Mouse (Mus musculus): ENCODE results near the gene Nsun7. TPM values are rescaled to one million over a fixed set of nuclear protein-coding genes. Genes with fewer than 3 reads are reported as not detected.

Gene Nsun7
- polyA plus RNA-seq, 1 experiment from 2014 or later, result 1.9 TPM

DNA sequence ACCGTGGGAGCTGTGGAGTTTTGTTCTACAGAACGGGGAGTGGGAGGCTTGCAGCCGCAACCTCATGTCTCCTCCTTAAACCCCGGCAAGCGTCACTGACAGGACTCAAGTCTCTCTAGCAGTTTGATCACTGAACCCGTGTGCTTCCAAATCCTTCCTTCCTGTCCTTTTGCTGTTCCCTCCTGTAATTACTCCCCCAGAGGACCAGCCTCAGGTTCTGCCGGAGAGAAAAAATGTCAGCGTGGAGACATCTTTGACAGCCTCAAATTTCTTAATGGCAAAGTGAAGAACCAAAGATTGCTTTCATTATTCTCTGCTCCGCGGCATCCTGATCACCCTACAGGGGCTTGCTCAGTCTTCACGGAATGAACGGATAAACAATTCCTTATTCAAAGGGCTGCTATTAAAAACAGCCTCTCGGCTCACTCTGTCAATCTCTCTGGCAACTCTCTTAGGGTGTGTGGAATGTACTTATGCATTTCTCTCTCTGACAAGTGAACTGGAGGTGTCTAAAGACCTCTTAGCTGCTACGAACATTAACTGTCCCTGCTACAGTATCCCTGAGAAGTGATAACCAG lies 60.2 kb downstream of the Nsun7 start:
- Histone ChIP-seq H3K27me3 (no peaks in the 10 kb centered on the region), H3K36me3 (replicated peaks) (no peaks in the 10 kb centered on the region), H3K9me3 (no peaks in the 10 kb centered on the region), H3K4me2 (peak overlapping the region; percentile 19), H3K27ac (peak overlapping the region; percentile 75), H3K9ac (no peak overlapping the region), H3K4me3 (replicated peaks) (no peak overlapping the region), H3K4me1 (peaks cover 21% of the 10 kb centered on the region)
- WGBS, result 30% methylated on average over 14 of the region's 14 CpGs
- ATAC-seq (ENCODE audit: low FRiP score), result peak; percentile 67; the same call in 1 of the 2 replicates

DNA sequence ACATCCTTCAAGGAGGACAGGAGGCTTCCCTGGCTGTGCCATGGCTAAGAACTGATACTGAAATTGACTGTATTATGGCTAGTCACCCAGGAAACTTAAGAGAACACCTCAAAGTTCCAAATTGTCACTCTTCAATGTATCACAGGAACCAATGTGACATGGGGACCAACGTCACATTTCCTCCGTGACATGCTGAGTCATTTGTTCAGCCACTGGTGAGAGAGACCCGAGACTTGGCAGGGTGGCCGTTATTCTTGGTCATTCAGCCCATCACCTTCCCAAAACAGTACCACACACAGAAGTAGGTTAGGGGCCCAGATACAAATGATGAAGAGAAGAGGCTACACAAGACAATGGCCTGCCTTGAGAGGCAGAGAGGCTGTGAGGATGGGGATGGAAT lies 63.4 kb downstream of the Nsun7 start:
- peaks cover 28% of the 10 kb centered on the region for H3K4me1 ChIP-seq
- H3K9ac ChIP-seq, result no peak overlapping the region
- H3K4me3 ChIP-seq (replicated peaks), result no peak overlapping the region
- ATAC-seq (ENCODE audit: low FRiP score), result no peak
- H3K36me3 ChIP-seq (replicated peaks), result no peaks in the 10 kb centered on the region; the same call in 1 of the 2 replicates
- no peak overlapping the region for H3K27ac ChIP-seq
- no peak overlapping the region for H3K4me2 ChIP-seq
- 0 out of 2 replicates have a peak, but pooled peaks cover 2% of the 10 kb centered on the region for H3K9me3 ChIP-seq
- no peaks in the 10 kb centered on the region for H3K27me3 ChIP-seq
- 82% methylated on average over 4 of the region's 4 CpGs for WGBS

- no peak for ATAC-seq (ENCODE audit: low FRiP score)
- WGBS, result 92% methylated on average over 11 of the region's 11 CpGs
- peaks cover 32% of the 10 kb centered on the region for H3K4me1 ChIP-seq
Observed at GRCm38 (mm10) chr5:66323603-66324002, 63.9 kb downstream of the Nsun7 start.

GRCm38 (mm10) chr5:66326395-66326794 lies 66.7 kb downstream of the Nsun7 start:
- Histone ChIP-seq H3K9me3 (0 out of 2 replicates have a peak, but pooled peaks cover 2% of the 10 kb centered on the region), H3K4me3 (replicated peaks) (no peak overlapping the region), H3K27me3 (no peaks in the 10 kb centered on the region), H3K36me3 (replicated peaks) (no peaks in the 10 kb centered on the region; the same call in 1 of the 2 replicates), H3K4me2 (no peak overlapping the region), H3K4me1 (peaks cover 25% of the 10 kb centered on the region), H3K27ac (no peak overlapping the region), H3K9ac (no peak overlapping the region)
- ATAC-seq (ENCODE audit: low FRiP score), result no peak
- WGBS, result 78% methylated on average over 7 of the region's 7 CpGs

More at GRCm38 (mm10) chr5:66323603-66324002, 63.9 kb downstream of the Nsun7 start:
- H3K27me3 ChIP-seq, result no peaks in the 10 kb centered on the region
- no peak overlapping the region for H3K4me3 ChIP-seq (replicated peaks)
- no peak overlapping the region for H3K27ac ChIP-seq
- H3K36me3 ChIP-seq (replicated peaks), result no peaks in the 10 kb centered on the region; the same call in 1 of the 2 replicates
- no peak overlapping the region for H3K4me2 ChIP-seq
- H3K9ac ChIP-seq, result no peak overlapping the region
- 0 out of 2 replicates have a peak, but pooled peaks cover 2% of the 10 kb centered on the region for H3K9me3 ChIP-seq

- H3K4me1 ChIP-seq, result peaks cover 25% of the 10 kb centered on the region
- H3K4me3 ChIP-seq (replicated peaks), result no peak overlapping the region
- H3K9me3 ChIP-seq, result 0 out of 2 replicates have a peak, but pooled peaks cover 2% of the 10 kb centered on the region
- H3K27ac ChIP-seq, result peak overlapping the region; percentile 70
- 24% methylated on average over 19 of the region's 19 CpGs for WGBS
- peak overlapping the region; percentile 47 for H3K4me2 ChIP-seq
- H3K27me3 ChIP-seq, result no peaks in the 10 kb centered on the region
- peak overlapping the region; percentile 17; the same call in 1 of the 2 replicates for H3K9ac ChIP-seq
- H3K36me3 ChIP-seq (replicated peaks), result no peaks in the 10 kb centered on the region; the same call in 1 of the 2 replicates
- peak; percentile 86 for ATAC-seq (ENCODE audit: low FRiP score)
Observed at GRCm38 (mm10) chr5:66327949-66328726, 68.4 kb downstream of the Nsun7 start.

DNA sequence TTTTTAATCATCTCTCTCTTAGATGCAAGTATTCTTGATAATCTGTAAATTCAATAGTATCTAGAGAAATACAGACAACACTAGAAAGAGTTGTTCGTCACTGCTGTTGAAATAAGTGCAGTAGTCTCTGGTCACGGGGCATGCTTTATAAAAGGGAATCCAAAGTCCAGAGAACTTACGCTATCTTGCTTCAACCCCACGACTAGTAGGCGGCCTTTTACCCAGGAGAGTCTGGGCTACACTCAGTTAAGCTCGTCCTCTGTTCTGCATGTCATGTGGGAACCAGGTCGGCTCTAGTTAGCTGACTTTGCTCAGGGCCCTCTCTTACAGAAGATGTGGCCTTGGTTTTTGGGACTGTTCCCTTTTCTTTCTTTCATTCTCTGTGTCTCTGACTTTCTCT lies 69.1 kb downstream of the Nsun7 start:
- no peak overlapping the region for H3K4me3 ChIP-seq (replicated peaks)
- H3K4me2 ChIP-seq, result no peak overlapping the region; the same call in 1 of the 2 replicates
- no peak overlapping the region for H3K9ac ChIP-seq
- H3K27ac ChIP-seq, result no peak overlapping the region
- peaks cover 25% of the 10 kb centered on the region for H3K4me1 ChIP-seq
- H3K36me3 ChIP-seq (replicated peaks), result no peaks in the 10 kb centered on the region; the same call in 1 of the 2 replicates
- no peaks in the 10 kb centered on the region for H3K27me3 ChIP-seq
- H3K9me3 ChIP-seq, result 0 out of 2 replicates have a peak, but pooled peaks cover 2% of the 10 kb centered on the region
- ATAC-seq (ENCODE audit: low FRiP score), result no peak
- WGBS, result 85% methylated on average over 7 of the region's 7 CpGs

DNA sequence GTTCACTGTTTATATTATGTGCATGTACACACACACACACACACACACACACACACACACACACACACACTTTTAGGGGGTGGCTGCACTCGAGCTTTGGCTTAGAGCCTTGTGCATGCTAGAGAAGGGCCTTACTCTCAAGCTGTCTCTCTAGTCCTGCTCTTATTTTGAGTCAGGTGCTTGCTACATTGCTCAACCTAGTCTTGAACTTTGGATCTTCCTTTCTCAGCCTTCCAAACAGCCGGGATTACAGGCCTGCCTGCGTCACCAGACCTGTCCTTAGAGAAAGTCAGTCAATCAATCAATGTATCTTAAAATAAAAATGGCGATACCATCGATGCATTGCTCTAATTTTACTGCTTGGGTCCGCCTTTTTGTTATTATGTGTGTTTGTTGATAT lies 71.1 kb downstream of the Nsun7 start:
- WGBS, result 92% methylated on average over 6 of the region's 6 CpGs
- ATAC-seq (ENCODE audit: low FRiP score), result no peak

DNA sequence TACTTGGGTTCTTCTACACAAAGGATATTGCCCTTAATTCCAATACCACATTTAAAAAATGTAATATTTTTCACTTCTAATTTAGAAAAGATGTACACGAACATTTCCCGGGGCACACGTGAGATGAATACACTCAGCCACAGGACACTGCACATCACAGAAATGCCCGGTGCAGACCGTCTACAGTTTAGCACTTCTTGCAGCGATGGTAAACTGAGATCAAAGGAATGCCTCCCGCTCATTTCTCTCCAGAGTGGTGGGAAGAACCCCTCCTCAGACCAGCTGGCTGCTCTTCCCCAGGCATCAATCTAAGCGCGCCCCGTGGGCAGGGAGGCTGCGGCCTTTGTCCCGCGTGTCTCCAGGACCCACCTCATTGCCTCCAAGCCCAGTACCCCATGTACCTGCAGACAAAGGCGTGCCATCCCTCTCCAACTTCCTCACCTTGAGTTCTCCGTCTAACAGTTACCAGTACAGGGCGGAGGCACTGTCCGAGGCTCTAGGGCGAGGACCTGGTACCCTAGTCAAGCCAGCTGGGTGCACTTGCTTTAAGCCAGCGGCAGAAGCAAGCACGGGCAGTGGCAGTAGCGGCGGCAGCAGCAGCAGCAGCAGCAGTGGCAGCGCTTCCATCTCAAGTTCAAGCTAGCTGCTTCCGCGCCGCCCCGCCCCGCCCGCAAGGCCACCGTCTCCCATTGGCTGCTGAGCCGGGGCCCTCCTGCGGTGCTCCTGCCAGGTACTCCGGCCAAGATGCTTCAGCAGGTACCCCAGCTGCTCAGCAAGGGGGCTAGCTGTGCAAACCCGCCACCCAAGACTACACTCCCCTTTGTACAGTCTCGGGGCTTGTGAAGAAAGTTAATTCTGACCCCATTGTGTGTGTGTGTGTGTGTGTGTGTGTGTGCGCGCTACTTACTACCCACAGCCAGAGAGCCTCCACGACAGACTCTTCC lies 77.6 kb downstream of the Nsun7 start:
- peak overlapping the region; percentile 93 for H3K4me2 ChIP-seq
- peak overlapping the region; percentile 53 for H3K4me3 ChIP-seq (replicated peaks)
- no peaks in the 10 kb centered on the region for H3K9me3 ChIP-seq
- peaks cover 40% of the 10 kb centered on the region for H3K4me1 ChIP-seq
- peak overlapping the region; percentile 65 for H3K27ac ChIP-seq
- ATAC-seq (ENCODE audit: low FRiP score), result peak; percentile 77
- H3K27me3 ChIP-seq, result 0 out of 2 replicates have a peak, but pooled peaks cover 3% of the 10 kb centered on the region
- 4% methylated on average over 38 of the region's 38 CpGs for WGBS
- H3K9ac ChIP-seq, result peak overlapping the region; percentile 74
- no peaks in the 10 kb centered on the region for H3K36me3 ChIP-seq (replicated peaks)

More for the DNA sequence above, 71.1 kb downstream of the Nsun7 start:
- Histone ChIP-seq H3K4me3 (replicated peaks) (no peak overlapping the region), H3K9me3 (0 out of 2 replicates have a peak, but pooled peaks cover 2% of the 10 kb centered on the region), H3K4me1 (peaks cover 15% of the 10 kb centered on the region), H3K36me3 (replicated peaks) (no peaks in the 10 kb centered on the region; the same call in 1 of the 2 replicates), H3K4me2 (no peak overlapping the region), H3K9ac (no peak overlapping the region), H3K27ac (no peak overlapping the region), H3K27me3 (no peaks in the 10 kb centered on the region)

DNA sequence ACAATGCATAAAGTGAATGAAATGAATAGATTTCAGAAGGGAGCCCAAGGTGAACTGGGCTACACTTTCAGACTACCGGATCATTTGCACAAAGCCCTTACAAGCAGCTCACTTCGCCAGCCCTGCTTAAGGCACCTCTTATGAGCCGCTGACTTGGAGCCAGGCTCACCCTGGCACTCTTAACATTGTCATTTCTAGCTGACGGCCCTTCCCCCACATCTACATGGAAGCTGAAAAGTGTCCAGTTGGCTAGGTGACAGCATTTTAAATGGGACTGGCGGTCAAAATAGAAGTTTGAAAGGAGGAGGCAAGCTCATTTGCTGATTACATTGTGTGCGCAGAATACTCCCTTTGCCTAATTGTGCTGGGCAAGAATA lies 78.3 kb downstream of the Nsun7 start:
- Histone ChIP-seq H3K4me1 (peaks cover 40% of the 10 kb centered on the region), H3K27ac (peak overlapping the region; percentile 65), H3K9me3 (no peaks in the 10 kb centered on the region), H3K4me2 (peak overlapping the region; percentile 93), H3K27me3 (0 out of 2 replicates have a peak, but pooled peaks cover 3% of the 10 kb centered on the region), H3K36me3 (replicated peaks) (no peaks in the 10 kb centered on the region), H3K9ac (peak overlapping the region; percentile 74), H3K4me3 (replicated peaks) (peak overlapping the region; percentile 53)
- WGBS, result 6% methylated on average over 6 of the region's 6 CpGs
- peak; percentile 62 for ATAC-seq (ENCODE audit: low FRiP score)

DNA sequence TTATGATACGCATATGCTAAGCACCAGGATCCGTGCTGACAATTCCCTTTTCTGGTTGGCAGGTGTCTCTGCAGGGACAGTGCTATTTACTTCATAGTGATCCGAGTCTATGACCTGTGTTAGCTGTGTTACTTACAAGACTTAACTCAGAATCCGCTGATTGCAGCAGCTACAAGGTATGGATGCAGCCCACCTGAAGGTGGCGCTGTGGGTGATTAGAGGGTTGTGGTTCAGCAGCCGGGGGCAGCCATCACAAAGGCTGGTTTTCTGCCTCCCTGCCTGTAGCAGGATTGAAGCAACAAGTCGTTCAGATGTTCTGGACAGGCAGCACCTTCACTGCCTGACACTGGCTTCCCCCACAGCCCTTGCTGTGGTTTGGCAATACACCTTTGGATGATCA lies 78.9 kb downstream of the Nsun7 start:
- Histone ChIP-seq H3K9me3 (no peaks in the 10 kb centered on the region), H3K4me1 (peaks cover 40% of the 10 kb centered on the region), H3K27ac (no peak overlapping the region), H3K9ac (no peak overlapping the region), H3K27me3 (peaks cover 7% of the 10 kb centered on the region; the same call in 1 of the 2 replicates), H3K4me2 (peak overlapping the region; percentile 93; the same call in 1 of the 2 replicates), H3K4me3 (replicated peaks) (no peak overlapping the region), H3K36me3 (replicated peaks) (no peaks in the 10 kb centered on the region)
- no peak for ATAC-seq (ENCODE audit: low FRiP score)
- 17% methylated on average over 7 of the region's 7 CpGs for WGBS

DNA sequence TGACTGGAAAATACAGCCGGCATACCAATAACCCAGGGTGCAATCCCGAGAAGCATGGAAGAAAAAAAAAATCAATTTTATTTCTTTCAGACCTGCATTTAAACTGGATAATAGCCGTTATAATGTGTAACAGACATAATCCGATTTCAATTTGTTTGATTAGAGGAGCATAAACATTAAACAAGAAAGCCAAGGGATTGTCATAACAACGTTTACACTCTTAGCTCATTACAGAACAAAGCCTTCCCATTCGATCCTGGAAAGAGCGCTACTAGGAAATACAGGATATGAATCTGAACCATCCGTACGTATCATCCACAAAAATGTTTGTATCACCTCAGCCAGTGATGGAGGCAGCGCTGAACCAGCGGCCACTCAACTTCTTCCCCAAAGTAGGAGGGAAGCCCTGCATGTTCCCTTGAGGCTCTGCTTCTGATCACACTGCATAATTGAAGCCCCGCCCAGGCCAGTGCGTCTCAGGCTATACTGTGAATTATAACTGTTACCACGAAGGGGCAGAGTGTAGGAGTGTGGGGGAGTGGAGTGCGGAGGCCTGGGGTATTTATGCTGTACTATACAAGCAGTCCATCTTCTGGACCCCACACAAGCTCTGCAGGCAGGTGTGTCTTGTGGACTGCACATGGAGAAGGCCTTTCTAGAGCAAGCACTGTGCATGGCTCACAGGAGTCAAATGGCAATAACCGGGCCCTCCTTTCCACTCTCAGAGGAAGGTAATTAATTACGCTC lies 80.8 kb downstream of the Nsun7 start:
- peaks cover 10% of the 10 kb centered on the region; the same call in 1 of the 2 replicates for H3K27me3 ChIP-seq
- 60% methylated on average over 17 of the region's 17 CpGs for WGBS
- no peaks in the 10 kb centered on the region for H3K9me3 ChIP-seq
- no peak overlapping the region for H3K9ac ChIP-seq
- 0 out of 2 replicates have a peak overlapping the region, but pooled peaks have one; percentile 50 for H3K27ac ChIP-seq
- no peak overlapping the region for H3K4me2 ChIP-seq
- no peak overlapping the region for H3K4me3 ChIP-seq (replicated peaks)
- peak; percentile 51; the same call in 1 of the 2 replicates for ATAC-seq (ENCODE audit: low FRiP score)
- peaks cover 40% of the 10 kb centered on the region for H3K4me1 ChIP-seq
- no peaks in the 10 kb centered on the region for H3K36me3 ChIP-seq (replicated peaks)

Measured in forebrain, embryonic 12.5 days (tissue).